In the genomic region with DNA sequence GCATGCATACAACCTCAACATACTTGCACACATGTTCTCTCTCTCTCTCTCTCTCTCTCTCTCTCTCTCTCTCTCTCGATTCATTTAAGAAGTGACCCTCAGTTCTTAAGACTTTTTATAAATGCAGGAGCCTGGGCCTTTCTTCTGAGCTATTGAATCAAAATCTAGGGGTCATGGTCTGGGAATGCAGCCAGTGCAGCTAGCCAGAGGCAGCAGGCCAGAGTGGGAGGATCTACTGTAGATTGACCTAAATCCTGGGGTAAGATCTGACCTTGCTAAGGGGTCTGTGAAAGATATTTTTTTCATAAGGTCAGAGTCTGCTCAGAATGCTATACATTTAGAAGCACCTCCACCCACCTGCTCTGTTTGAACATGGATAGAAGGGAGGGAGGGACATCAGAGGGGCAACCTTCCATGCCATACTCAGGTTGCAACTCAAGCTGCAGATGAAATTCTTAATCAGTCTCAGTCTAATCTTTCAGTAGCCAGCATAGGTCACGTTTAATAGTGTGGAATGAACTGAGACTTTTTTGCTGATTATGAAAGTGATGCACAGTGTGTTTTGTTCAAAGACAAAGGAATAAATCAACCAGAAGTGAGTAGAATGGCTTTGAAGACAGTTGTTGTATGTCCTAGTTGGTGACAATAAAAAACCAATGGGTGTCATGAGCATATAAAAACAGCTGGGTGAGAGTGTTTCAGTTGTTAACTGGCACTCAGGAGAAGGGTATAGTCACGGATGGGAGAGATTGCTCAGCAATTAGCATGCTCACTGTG, we compare ENCODE assay signal across 10 mouse cellular contexts. TPM values are rescaled to one million over a fixed set of nuclear protein-coding genes. Genes with fewer than 3 reads are reported as not detected.
DNase-seq lines count a peak whose midpoint lies in the region; ATAC-seq and TF ChIP-seq lines count a peak whose summit lies in the region.
"Had no signal": no experiment of that assay in that cellular context is flagged by ENCODE, and none has a peak within 500 bp of the region (broad histone marks: within the 10 kb centered on the region; RNA-seq: fewer than 3 reads in every experiment).

No protein-coding gene starts in this region.

- DNase-seq in left cerebral cortex, postnatal 4 days: peak; percentile 57
- DNase-seq in left cerebral cortex, adult 9 months (ENCODE audit: low spot score in 2 of 2): no peak
- DNase-seq in Muller cell, postnatal 12 days (ENCODE audit: inconsistent ontology term): peak; percentile 66
- DNase-seq in heart, postnatal 36 days: peak; percentile 26 to 50
- DNase-seq: thymus, postnatal 14 days had no signal

- WGBS in forebrain, embryonic 13.5 days: 39% methylated on average over 3 of the region's 3 CpGs
- WGBS in forebrain, embryonic 12.5 days: 49% methylated on average over 3 of the region's 3 CpGs
- 52% methylated on average over 3 of the region's 3 CpGs for WGBS in intestine, postnatal 0 days

- no peak overlapping the region for H3K9ac ChIP-seq in forebrain, embryonic 13.5 days
- H3K9ac ChIP-seq in forebrain, embryonic 12.5 days: no peak overlapping the region
- no peak overlapping the region for H3K9ac ChIP-seq in intestine, postnatal 0 days (ENCODE audit: low read depth, low read length)

- ATAC-seq in forebrain, embryonic 13.5 days: 0 out of 2 replicates have a peak, but pooled peaks have one; percentile 8
- no peak for ATAC-seq in forebrain, embryonic 12.5 days (ENCODE audit: low FRiP score)
- ATAC-seq in intestine, postnatal 0 days: no peak
- no peak for ATAC-seq in monocyte, adult 5-6 weeks (replicated peaks; ENCODE audit: insufficient number of reproducible peaks, low FRiP score, low TSS enrichment, poor library complexity, severe bottlenecking)

- no peak for TF ChIP-seq CTCF in intestine, postnatal 0 days (IDR thresholded peaks at IDR 0.05; ENCODE audit: low read depth)

- H3K9me3 ChIP-seq in forebrain, embryonic 13.5 days (replicated peaks): no peaks in the 10 kb centered on the region
- H3K9me3 ChIP-seq in forebrain, embryonic 12.5 days: no peaks in the 10 kb centered on the region
- no peaks in the 10 kb centered on the region for H3K9me3 ChIP-seq in intestine, postnatal 0 days (ENCODE audit: control insufficient read depth)

- no peaks in the 10 kb centered on the region for H3K36me3 ChIP-seq in forebrain, embryonic 13.5 days (ENCODE audit: poor library complexity, severe bottlenecking)
- H3K36me3 ChIP-seq in forebrain, embryonic 12.5 days (replicated peaks): no peaks in the 10 kb centered on the region
- H3K36me3 ChIP-seq in intestine, postnatal 0 days (ENCODE audit: control insufficient read depth, insufficient read depth): no peaks in the 10 kb centered on the region

- H3K4me3 ChIP-seq in forebrain, embryonic 13.5 days: no peak overlapping the region
- no peak overlapping the region for H3K4me3 ChIP-seq in forebrain, embryonic 12.5 days (replicated peaks)
- H3K4me3 ChIP-seq in intestine, postnatal 0 days (ENCODE audit: low read depth, low read length): no peak overlapping the region

- H3K27me3 ChIP-seq in forebrain, embryonic 13.5 days: no peaks in the 10 kb centered on the region
- no peaks in the 10 kb centered on the region; the same call in 1 of the 2 replicates for H3K27me3 ChIP-seq in forebrain, embryonic 12.5 days
- H3K27me3 ChIP-seq in intestine, postnatal 0 days (replicated peaks; ENCODE audit: control insufficient read depth, insufficient read depth, low read length): no peaks in the 10 kb centered on the region; the same call in 1 of the 2 replicates

- no peak overlapping the region for H3K4me2 ChIP-seq in forebrain, embryonic 13.5 days
- H3K4me2 ChIP-seq in forebrain, embryonic 12.5 days: no peak overlapping the region
- no peak overlapping the region for H3K4me2 ChIP-seq in intestine, postnatal 0 days (replicated peaks; ENCODE audit: low read depth)

- H3K27ac ChIP-seq in forebrain, embryonic 13.5 days: no peak overlapping the region
- no peak overlapping the region for H3K27ac ChIP-seq in forebrain, embryonic 12.5 days
- no peak overlapping the region for H3K27ac ChIP-seq in intestine, postnatal 0 days (ENCODE audit: low read depth, low read length)

- intact Hi-C loops in left cerebral cortex, postnatal 4 days (cut with DNase I): no loop called here
- intact Hi-C loops in heart, postnatal 36 days (cut with DNase I): no loop called here

- 0 out of 2 replicates have a peak, but pooled peaks cover 4% of the 10 kb centered on the region for H3K4me1 ChIP-seq in forebrain, embryonic 13.5 days
- no peaks in the 10 kb centered on the region for H3K4me1 ChIP-seq in forebrain, embryonic 12.5 days
- no peaks in the 10 kb centered on the region for H3K4me1 ChIP-seq in intestine, postnatal 0 days (replicated peaks; ENCODE audit: control insufficient read depth, insufficient read depth, low read length)

RNA-seq across cellular contexts. Expression of a gene that starts 8.0 kb away (rescaled TPM):
- polyA plus RNA-seq in forebrain, embryonic 13.5 days (2015; fragmentation: Nextera tagmentation; extraction: Ambion mirVana): 0.15 and 0.30 TPM in 2 replicates
- 0.12 and 0.38 TPM in 2 replicates for polyA plus RNA-seq in forebrain, embryonic 12.5 days (2016; fragmentation: Nextera tagmentation; extraction: Ambion mirVana)
- total RNA-seq in left cerebral cortex, postnatal 4 days (2021): 1 to 10 TPM in 1 of 2 experiments, under 1 TPM in 1; 0.82 to 1.2 TPM
- total RNA-seq in heart, postnatal 36 days (2021): 1 to 10 TPM; 2.2 to 2.4 TPM
- 0.93 and 0.94 TPM in 2 replicates for polyA plus RNA-seq in intestine, postnatal 0 days (2015; fragmentation: Nextera tagmentation; extraction: Ambion mirVana)
- 23.9 to 28.8 TPM (median 26.8 TPM) in 3 replicates for total RNA-seq in monocyte, adult 5-6 weeks (2017)

RNA-seq across cellular contexts. Expression of a gene that starts 17.6 kb away (rescaled TPM):
- polyA plus RNA-seq in forebrain, embryonic 13.5 days (2015; fragmentation: Nextera tagmentation; extraction: Ambion mirVana): not detected in 2 replicates
- polyA plus RNA-seq in forebrain, embryonic 12.5 days (2016; fragmentation: Nextera tagmentation; extraction: Ambion mirVana): not detected in 2 replicates
- not detected for total RNA-seq in left cerebral cortex, postnatal 4 days (2021)
- under 1 TPM; 0.08 to 0.31 TPM for total RNA-seq in heart, postnatal 36 days (2021)
- polyA plus RNA-seq in intestine, postnatal 0 days (2015; fragmentation: Nextera tagmentation; extraction: Ambion mirVana): 0.05 TPM in 1 of 2 replicates, not detected in the other
- total RNA-seq in monocyte, adult 5-6 weeks (2017): 1.8 to 3.3 TPM (median 2.2 TPM) in 3 replicates
- polyA plus RNA-seq: heart, postnatal 0 days had no signal

RNA-seq across cellular contexts. Expression of a gene that starts 22.2 kb away (rescaled TPM):
- polyA plus RNA-seq in forebrain, embryonic 13.5 days (2015; fragmentation: Nextera tagmentation; extraction: Ambion mirVana): 131 and 135 TPM in 2 replicates
- polyA plus RNA-seq in forebrain, embryonic 12.5 days (2016; fragmentation: Nextera tagmentation; extraction: Ambion mirVana): 115 and 126 TPM in 2 replicates
- 100 to 1,000 TPM; 214 to 236 TPM for total RNA-seq in left cerebral cortex, postnatal 4 days (2021)
- 10 to 100 TPM; 12.4 to 14.8 TPM for total RNA-seq in heart, postnatal 36 days (2021)
- polyA plus RNA-seq in intestine, postnatal 0 days (2015; fragmentation: Nextera tagmentation; extraction: Ambion mirVana): 7.1 and 7.5 TPM in 2 replicates
- total RNA-seq in monocyte, adult 5-6 weeks (2017): 0.58 TPM in 1 of 3 replicates, not detected in the others

RNA-seq across cellular contexts. Expression of a gene that starts 34.3 kb away (rescaled TPM):
- polyA plus RNA-seq in forebrain, embryonic 13.5 days (2015; fragmentation: Nextera tagmentation; extraction: Ambion mirVana): 33.6 and 35.6 TPM in 2 replicates
- polyA plus RNA-seq in forebrain, embryonic 12.5 days (2016; fragmentation: Nextera tagmentation; extraction: Ambion mirVana): 35.6 and 36.6 TPM in 2 replicates
- 10 to 100 TPM; 36.6 to 39.2 TPM for total RNA-seq in left cerebral cortex, postnatal 4 days (2021)
- total RNA-seq in heart, postnatal 36 days (2021): 100 to 1,000 TPM in 1 of 2 experiments, 10 to 100 TPM in 1; 97.4 to 107 TPM
- polyA plus RNA-seq in intestine, postnatal 0 days (2015; fragmentation: Nextera tagmentation; extraction: Ambion mirVana): 35.8 and 36.2 TPM in 2 replicates
- 32.4 to 64.6 TPM (median 53.0 TPM) in 3 replicates for total RNA-seq in monocyte, adult 5-6 weeks (2017)

RNA-seq across cellular contexts. Expression of a gene that starts 47.5 kb away (rescaled TPM):
- 45.3 and 50.8 TPM in 2 replicates for polyA plus RNA-seq in forebrain, embryonic 13.5 days (2015; fragmentation: Nextera tagmentation; extraction: Ambion mirVana)
- polyA plus RNA-seq in forebrain, embryonic 12.5 days (2016; fragmentation: Nextera tagmentation; extraction: Ambion mirVana): 43.3 and 49.6 TPM in 2 replicates
- 100 to 1,000 TPM; 195 to 222 TPM for total RNA-seq in left cerebral cortex, postnatal 4 days (2021)
- 100 to 1,000 TPM; 218 to 273 TPM for total RNA-seq in heart, postnatal 36 days (2021)
- polyA plus RNA-seq in intestine, postnatal 0 days (2015; fragmentation: Nextera tagmentation; extraction: Ambion mirVana): 20.3 and 24.6 TPM in 2 replicates
- 74.0 to 103 TPM (median 96.6 TPM) in 3 replicates for total RNA-seq in monocyte, adult 5-6 weeks (2017)

Comparison
In these comparisons a context has a peak if more than half of its experiments do, and no peak if none do; other contexts are left out.
1. DNase-seq: peak in left cerebral cortex, postnatal 4 days (single experiment), Muller cell, postnatal 12 days (single experiment) and heart, postnatal 36 days (2 of 2); none in left cerebral cortex, adult 9 months (0 of 2).
2. RNA of a gene that starts 22.2 kb away (total RNA-seq): 214 to 236 TPM in left cerebral cortex, postnatal 4 days; 12.4 to 14.8 TPM in heart, postnatal 36 days and 0.58 TPM in monocyte, adult 5-6 weeks; every median in the first group is over 10 times any median in the second.